Mouse (Mus musculus) embryonic fibroblast, embryonic 13.5 days (primary cell): ENCODE measurements at regions not wholly inside any gene's neighbourhood (a gene's known extent, or its start where the extent isn't known, plus 50 kb on each side); places are given as distances from the start of the nearest gene placed in this dataset.

Source experiments
- H3K27ac ChIP-seq: 2 replicates; pipeline ENCODE4 v1.5.1; 2012; ENCODE audit warnings: low read length, control low read depth, inconsistent platforms; ENCODE audit not compliant: insufficient read depth
- H3K4me1 ChIP-seq: 2 replicates; pipeline ENCODE4 v1.6.1; 2011; ENCODE audit warnings: low read length; ENCODE audit not compliant: control insufficient read depth, insufficient read depth
- H3K4me3 ChIP-seq: 2 replicates; pipeline ENCODE4 v1.5.1; 2011; ENCODE audit warnings: mild to moderate bottlenecking, control low read depth, low read length; ENCODE audit not compliant: insufficient read depth
- CTCF ChIP-seq: IDR thresholded peaks from 2 replicates; pipeline ENCODE4 v1.5.1; 2011; ENCODE audit warnings: mild to moderate bottlenecking, control low read depth, low read length, moderate library complexity, borderline replicate concordance; ENCODE audit not compliant: insufficient read depth
- POLR2A ChIP-seq: IDR thresholded peaks from 2 replicates; pipeline ENCODE4 v1.6.1; 2011; ENCODE audit warnings: low read depth, mild to moderate bottlenecking, control low read depth, low read length, moderate library complexity

DNA sequence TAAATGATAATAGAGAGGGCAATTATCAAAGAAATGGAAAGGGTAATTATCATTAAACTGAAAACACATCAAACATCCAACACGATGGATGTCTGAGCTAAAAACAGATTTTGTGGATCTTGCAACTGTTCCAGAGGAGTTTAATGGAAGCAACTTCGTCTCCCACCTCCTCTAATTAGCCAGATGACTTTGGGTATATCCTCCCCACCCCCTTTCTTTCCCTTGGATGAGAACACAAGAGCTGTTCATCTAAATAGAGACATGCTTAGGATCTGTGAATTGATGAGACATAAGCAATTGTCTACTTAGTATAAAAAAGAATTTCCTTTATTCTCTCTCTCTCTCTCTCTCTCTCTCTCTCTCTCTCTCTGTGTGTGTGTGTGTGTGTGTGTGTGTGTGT lies 333.7 kb upstream of the Adgrl2 start:
- H3K4me3 ChIP-seq = no peak overlapping the region
- no peak overlapping the region for H3K27ac ChIP-seq
- TF ChIP-seq POLR2A (no peak), CTCF (no peak)
- H3K4me1 ChIP-seq = no peaks in the 10 kb centered on the region

DNA sequence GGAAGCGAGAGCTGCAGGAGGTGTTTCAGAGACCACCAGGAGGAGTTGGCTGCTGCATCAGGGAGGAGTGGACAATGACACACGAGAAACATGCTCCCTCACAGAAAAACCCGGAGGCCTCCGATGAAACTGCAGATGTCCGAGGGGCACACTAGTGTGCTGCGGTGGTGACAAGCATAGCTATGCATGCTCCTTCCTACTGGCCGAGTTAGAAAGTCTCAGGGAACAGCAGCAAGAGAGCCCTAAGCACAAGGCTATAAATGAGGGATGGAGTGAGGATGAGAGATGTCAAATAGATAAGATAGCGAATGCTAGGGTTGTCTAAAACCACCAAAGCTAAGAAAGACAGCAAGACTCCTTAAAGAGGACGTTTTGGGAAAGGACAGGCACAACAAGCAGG lies 328.4 kb upstream of the Adgrl2 start:
- Histone ChIP-seq H3K4me1 (no peaks in the 10 kb centered on the region), H3K27ac (no peak overlapping the region), H3K4me3 (no peak overlapping the region)
- TF ChIP-seq CTCF = no peak
- TF ChIP-seq POLR2A = no peak

GRCm38 (mm10) chr3:149314258-149314657 lies 323.9 kb upstream of the Adgrl2 start:
- TF ChIP-seq POLR2A (no peak), CTCF (no peak)
- H3K27ac ChIP-seq = no peak overlapping the region
- no peaks in the 10 kb centered on the region for H3K4me1 ChIP-seq

DNA sequence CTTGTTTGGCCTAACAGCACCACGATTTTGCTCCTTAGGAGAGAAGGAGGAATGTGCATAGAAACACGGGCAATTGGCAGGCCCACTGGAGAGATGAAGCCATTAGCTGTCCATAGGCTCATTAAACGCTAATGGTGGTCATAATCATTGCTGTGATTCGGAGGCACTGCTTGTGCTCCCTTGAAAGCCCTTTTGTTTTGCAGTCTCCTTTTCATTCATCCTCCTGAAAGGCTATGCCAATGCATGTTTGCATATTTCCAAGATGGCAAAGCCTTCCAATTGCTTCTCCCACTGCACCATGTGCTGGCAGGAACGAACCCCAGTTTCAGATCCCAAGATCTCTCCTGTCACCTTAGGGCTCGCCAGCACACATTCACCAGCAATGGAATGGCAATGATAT lies 322.9 kb upstream of the Adgrl2 start:
- TF ChIP-seq POLR2A (no peak), CTCF (no peak)
- H3K27ac ChIP-seq = no peak overlapping the region
- H3K4me3 ChIP-seq = no peak overlapping the region
- no peaks in the 10 kb centered on the region for H3K4me1 ChIP-seq

More at GRCm38 (mm10) chr3:149314258-149314657, 323.9 kb upstream of the Adgrl2 start:
- no peak overlapping the region for H3K4me3 ChIP-seq

DNA sequence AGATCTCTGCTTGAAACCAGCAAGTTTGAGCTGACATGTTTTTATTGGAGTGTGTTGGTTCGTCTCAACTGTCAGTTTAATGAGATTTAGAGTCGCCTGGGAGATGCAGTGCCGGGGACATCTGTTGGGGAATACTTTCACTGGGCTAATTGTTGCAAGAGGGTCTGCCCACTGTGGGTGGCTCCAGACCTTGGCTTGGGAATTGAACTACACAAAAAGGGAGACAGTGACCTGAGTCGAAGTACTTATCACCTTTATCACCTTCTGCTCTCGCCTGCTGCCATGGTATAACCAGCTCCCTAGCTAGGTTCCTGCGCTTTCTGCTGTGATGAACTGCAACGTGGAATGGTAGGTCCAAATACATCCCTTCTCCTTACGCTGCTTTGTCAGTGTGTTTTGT lies 321.2 kb upstream of the Adgrl2 start:
- Histone ChIP-seq H3K4me1 (no peaks in the 10 kb centered on the region), H3K4me3 (no peak overlapping the region), H3K27ac (no peak overlapping the region)
- no peak for TF ChIP-seq POLR2A
- TF ChIP-seq CTCF = no peak

DNA sequence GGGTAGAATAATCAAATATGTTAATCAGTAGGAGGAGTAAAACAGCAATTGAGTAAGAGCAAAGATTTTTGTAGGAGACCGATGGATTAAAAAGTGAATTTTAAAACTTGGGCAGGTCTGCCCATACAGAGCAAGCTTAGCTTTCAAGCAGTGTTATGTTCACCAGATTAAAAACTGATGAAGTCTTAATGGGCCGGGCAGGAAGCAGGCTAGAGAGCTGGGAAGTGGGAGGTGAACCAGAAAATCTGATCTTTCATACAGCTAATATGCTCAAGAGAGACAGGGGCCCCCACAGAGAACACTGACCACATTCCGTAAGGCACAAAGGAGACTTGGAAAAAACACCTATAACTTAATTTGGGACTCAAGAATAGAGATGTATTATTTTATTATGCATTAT lies 316.4 kb upstream of the Adgrl2 start:
- H3K27ac ChIP-seq = no peak overlapping the region
- H3K4me1 ChIP-seq = no peaks in the 10 kb centered on the region
- TF ChIP-seq POLR2A (no peak), CTCF (no peak)
- no peak overlapping the region for H3K4me3 ChIP-seq

GRCm38 (mm10) chr3:149306291-149306690 lies 315.9 kb upstream of the Adgrl2 start:
- no peak overlapping the region for H3K27ac ChIP-seq
- no peak for TF ChIP-seq CTCF
- no peak for TF ChIP-seq POLR2A
- no peaks in the 10 kb centered on the region for H3K4me1 ChIP-seq
- H3K4me3 ChIP-seq = no peak overlapping the region

- Histone ChIP-seq H3K27ac (no peak overlapping the region), H3K4me3 (no peak overlapping the region), H3K4me1 (no peaks in the 10 kb centered on the region)
- TF ChIP-seq CTCF (no peak), POLR2A (no peak)
Measured at GRCm38 (mm10) chr3:149305440-149305839, 315.1 kb upstream of the Adgrl2 start.

GRCm38 (mm10) chr3:149305011-149305413 lies 314.7 kb upstream of the Adgrl2 start:
- no peak overlapping the region for H3K27ac ChIP-seq
- TF ChIP-seq POLR2A (no peak), CTCF (no peak)
- no peaks in the 10 kb centered on the region for H3K4me1 ChIP-seq
- H3K4me3 ChIP-seq = no peak overlapping the region

DNA sequence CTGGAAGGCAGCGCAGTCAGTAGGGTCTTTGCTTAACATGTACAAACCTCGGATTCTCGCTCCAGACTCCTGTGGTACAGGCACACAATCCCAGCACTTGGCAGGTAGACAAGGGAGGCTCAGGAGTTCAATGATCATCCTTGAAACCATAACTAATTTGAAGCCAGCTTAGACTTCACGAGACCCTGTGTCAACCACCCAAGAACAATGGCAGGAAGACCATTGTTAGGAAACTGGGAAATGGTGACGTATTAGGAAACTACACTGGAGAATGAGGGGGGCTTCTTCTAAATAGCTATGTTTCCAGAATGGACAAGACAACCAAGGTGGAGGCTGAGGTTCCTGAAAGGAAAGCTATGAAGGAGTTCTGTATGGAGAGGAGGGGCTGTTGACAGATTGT lies 313.1 kb upstream of the Adgrl2 start:
- no peak overlapping the region for H3K27ac ChIP-seq
- H3K4me1 ChIP-seq = no peaks in the 10 kb centered on the region
- TF ChIP-seq CTCF (no peak), POLR2A (no peak)
- H3K4me3 ChIP-seq = no peak overlapping the region

GRCm38 (mm10) chr3:149300002-149300401 lies 309.6 kb upstream of the Adgrl2 start:
- no peaks in the 10 kb centered on the region for H3K4me1 ChIP-seq
- TF ChIP-seq CTCF (no peak), POLR2A (no peak)
- no peak overlapping the region for H3K4me3 ChIP-seq
- H3K27ac ChIP-seq = no peak overlapping the region
